Mouse (Mus musculus): ENCODE measurements at regions not wholly inside any gene's neighbourhood (a gene's known extent, or its start where the extent isn't known, plus 50 kb on each side); places are given as distances from the start of the nearest gene placed in this dataset.

- DNase-seq: no peak
These were observed 219.4 kb upstream of the Mdfic start for GRCm38 (mm10) chr6:15501063-15501462.

GRCm38 (mm10) chr6:15509314-15509713 is 211.1 kb upstream of the Mdfic start:
- no peak for DNase-seq

GRCm38 (mm10) chr6:15537279-15537678 is 183.2 kb upstream of the Mdfic start:
- no peak for DNase-seq

GRCm38 (mm10) chr6:15541969-15542368 is 178.5 kb upstream of the Mdfic start:
- no peak for DNase-seq

GRCm38 (mm10) chr6:15543516-15544080 is 176.9 kb upstream of the Mdfic start:
- peak in 1 of 2 experiments; percentile 6 for DNase-seq

GRCm38 (mm10) chr6:15548833-15549232 is 171.6 kb upstream of the Mdfic start:
- DNase-seq: no peak

- DNase-seq: no peak
These were observed 127.7 kb upstream of the Mdfic start for GRCm38 (mm10) chr6:15592780-15593179.

- no peak for DNase-seq
These were observed 123.1 kb upstream of the Mdfic start for GRCm38 (mm10) chr6:15597226-15597983.

GRCm38 (mm10) chr6:15610208-15610607 is 110.3 kb upstream of the Mdfic start:
- DNase-seq: no peak

GRCm38 (mm10) chr6:15625910-15626564 is 94.4 kb upstream of the Mdfic start:
- no peak for DNase-seq

- DNase-seq: no peak
These were observed 81.9 kb upstream of the Mdfic start for GRCm38 (mm10) chr6:15638548-15638947.

- DNase-seq: no peak
These were observed 81.1 kb upstream of the Mdfic start for GRCm38 (mm10) chr6:15639378-15639777.

- no peak for DNase-seq
These were observed 80.5 kb upstream of the Mdfic start for GRCm38 (mm10) chr6:15639809-15640479.

GRCm38 (mm10) chr6:15644311-15644710 is 76.2 kb upstream of the Mdfic start:
- DNase-seq: no peak

GRCm38 (mm10) chr6:15647499-15647898 is 73.0 kb upstream of the Mdfic start:
- DNase-seq: no peak
